Mouse (Mus musculus) forebrain, embryonic 10.5 days (tissue): Measurements from ENCODE around the gene Taf5. TPM values are rescaled to one million over a fixed set of nuclear protein-coding genes. Genes with fewer than 3 reads are reported as not detected.

ENCODE experiments used
- DNase-seq: peaks from one replicate; pipeline ENCODE4 v3.0.0-alpha.2; 2017; ENCODE audit warnings: low spot score; ENCODE audit errors: extremely low spot score
- H3K27ac ChIP-seq: fragments of 300-500 bp; sonication (generic); 2 replicates; pipeline ENCODE4 v1.5.1; 2016; ENCODE audit warnings: mild to moderate bottlenecking
- H3K27me3 ChIP-seq: fragments of 300-500 bp; sonication (generic); 2 replicates; pipeline ENCODE4 v1.6.1; 2016; ENCODE audit warnings: mild to moderate bottlenecking; ENCODE audit not compliant: poor library complexity, severe bottlenecking
- H3K36me3 ChIP-seq: fragments of 300-500 bp; sonication (generic); replicated peaks from 2 replicates; pipeline ENCODE4 v1.6.1; 2016; ENCODE audit warnings: mild to moderate bottlenecking, moderate library complexity
- H3K4me1 ChIP-seq: fragments of 300-500 bp; sonication (generic); 2 replicates; pipeline ENCODE4 v1.6.1; 2016
- H3K4me3 ChIP-seq: fragments of 300-500 bp; sonication (generic); 2 replicates; pipeline ENCODE4 v1.5.1; 2016; ENCODE audit warnings: mild to moderate bottlenecking, moderate library complexity
- H3K9me3 ChIP-seq: fragments of 300-500 bp; sonication (generic); 2 replicates; pipeline ENCODE4 v1.6.1; 2016; ENCODE audit warnings: mild to moderate bottlenecking, moderate library complexity
- WGBS: fragments of 180-500 bp; shearing (Covaris S2); methylation state at CpG from one replicate; pipeline ENCODE4 v1.1.7; 2016; 5-methylcytosine and 5-hydroxymethylcytosine counted together
- polyA plus RNA-seq: library from polyadenylated mRNA; unstranded; fragments of >200 nt; fragmentation: Nextera tagmentation; extraction: Ambion mirVana; gene quantifications from 2 replicates; pipeline ENCODE4 v1.2.1, GENCODE M21; 2016

The Taf5 gene
- polyA plus RNA-seq, 1 experiment from 2014 or later: 7.4 TPM

DNA sequence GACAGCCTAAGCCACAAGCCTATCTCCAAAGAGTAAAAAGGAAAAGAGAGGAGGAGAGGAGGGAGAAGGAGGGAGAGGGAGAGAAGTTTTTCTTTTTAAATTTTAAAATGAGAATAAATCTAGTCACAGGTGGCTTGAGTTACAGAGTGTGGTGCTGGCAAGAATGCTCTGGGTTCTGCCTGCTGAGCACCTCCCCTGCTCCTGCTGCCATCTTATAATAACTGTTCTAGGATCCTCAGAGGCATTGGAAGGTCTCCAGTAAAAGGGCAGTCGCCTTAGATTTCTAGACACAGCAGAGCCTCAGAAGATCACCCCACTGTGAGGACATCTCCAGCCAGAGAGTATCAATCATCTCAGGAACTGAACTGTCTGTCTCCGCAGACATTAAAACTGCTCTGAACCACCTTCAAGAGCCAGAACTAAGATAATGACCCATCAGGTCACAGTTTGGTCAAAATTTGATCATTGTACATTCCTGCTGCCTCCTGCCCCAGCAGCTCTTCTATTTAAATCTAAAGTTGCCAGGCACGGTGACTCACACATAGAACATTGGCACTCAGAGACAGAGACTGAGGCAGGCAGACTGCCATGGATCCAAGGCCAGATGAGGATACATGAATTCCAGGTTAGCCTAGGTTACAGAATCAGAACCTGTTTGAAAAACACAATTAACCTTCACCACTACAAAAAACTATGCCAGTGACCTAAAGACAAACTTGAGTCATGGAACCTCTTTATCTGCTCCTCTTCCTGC is 26.6 kb upstream of the Taf5 start:
- no peak overlapping the region for H3K4me3 ChIP-seq
- H3K27me3 ChIP-seq: no peaks in the 10 kb centered on the region
- H3K9me3 ChIP-seq: no peaks in the 10 kb centered on the region
- H3K27ac ChIP-seq: no peak overlapping the region
- H3K4me1 ChIP-seq: no peaks in the 10 kb centered on the region
- peaks cover 99% of the 10 kb centered on the region for H3K36me3 ChIP-seq
- 95% methylated on average over 3 of the region's 3 CpGs for WGBS
- no peak for DNase-seq

DNA sequence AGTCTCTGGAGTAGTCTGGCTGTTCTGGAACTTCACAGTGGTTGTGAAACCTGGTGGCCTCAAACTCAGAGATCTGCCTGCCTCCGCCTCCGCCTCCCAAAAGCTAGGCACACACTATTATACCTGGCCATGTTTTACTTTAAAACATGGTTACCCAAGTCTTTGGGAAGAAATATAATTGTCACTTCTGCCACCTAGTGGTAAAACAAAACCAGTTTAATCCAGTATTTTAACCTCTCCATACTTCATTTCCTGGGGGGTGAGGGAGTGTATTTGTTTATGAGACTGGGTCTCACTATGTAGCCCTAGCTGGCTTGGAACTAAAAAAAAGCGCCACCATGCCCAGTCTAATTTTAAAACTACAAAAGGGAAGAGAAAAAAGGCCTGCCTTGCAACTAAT is 23.9 kb upstream of the Taf5 start:
- Histone ChIP-seq H3K9me3 (no peaks in the 10 kb centered on the region), H3K27me3 (no peaks in the 10 kb centered on the region), H3K4me1 (0 out of 2 replicates have a peak, but pooled peaks cover 4% of the 10 kb centered on the region), H3K27ac (no peak overlapping the region), H3K36me3 (peaks cover 98% of the 10 kb centered on the region), H3K4me3 (no peak overlapping the region)
- WGBS: 88% methylated on average over 3 of the region's 3 CpGs
- no peak for DNase-seq

DNA sequence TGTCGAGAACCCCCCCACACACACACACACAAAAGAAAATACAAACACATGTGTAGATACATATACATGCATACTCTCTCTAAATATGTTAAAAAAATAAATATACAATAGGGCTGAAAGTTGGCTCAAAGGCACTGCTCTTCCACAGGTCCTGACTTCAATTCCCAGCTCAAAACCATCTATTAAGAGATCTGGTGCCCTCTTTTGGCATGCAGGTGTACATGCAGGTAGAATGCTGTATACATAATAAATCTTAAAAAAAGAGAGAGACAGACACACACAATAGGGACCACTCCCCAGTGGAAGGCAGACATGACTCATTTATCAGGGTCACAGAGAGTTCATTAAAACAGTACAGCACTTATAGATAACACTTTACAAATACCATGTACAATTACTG is 21.2 kb upstream of the Taf5 start:
- WGBS: 100% methylated on average over 1 of the region's 1 CpGs
- DNase-seq: no peak
- Histone ChIP-seq H3K36me3 (peaks cover 70% of the 10 kb centered on the region), H3K4me1 (peaks cover 27% of the 10 kb centered on the region), H3K9me3 (no peaks in the 10 kb centered on the region), H3K4me3 (no peak overlapping the region), H3K27ac (no peak overlapping the region), H3K27me3 (no peaks in the 10 kb centered on the region)

DNA sequence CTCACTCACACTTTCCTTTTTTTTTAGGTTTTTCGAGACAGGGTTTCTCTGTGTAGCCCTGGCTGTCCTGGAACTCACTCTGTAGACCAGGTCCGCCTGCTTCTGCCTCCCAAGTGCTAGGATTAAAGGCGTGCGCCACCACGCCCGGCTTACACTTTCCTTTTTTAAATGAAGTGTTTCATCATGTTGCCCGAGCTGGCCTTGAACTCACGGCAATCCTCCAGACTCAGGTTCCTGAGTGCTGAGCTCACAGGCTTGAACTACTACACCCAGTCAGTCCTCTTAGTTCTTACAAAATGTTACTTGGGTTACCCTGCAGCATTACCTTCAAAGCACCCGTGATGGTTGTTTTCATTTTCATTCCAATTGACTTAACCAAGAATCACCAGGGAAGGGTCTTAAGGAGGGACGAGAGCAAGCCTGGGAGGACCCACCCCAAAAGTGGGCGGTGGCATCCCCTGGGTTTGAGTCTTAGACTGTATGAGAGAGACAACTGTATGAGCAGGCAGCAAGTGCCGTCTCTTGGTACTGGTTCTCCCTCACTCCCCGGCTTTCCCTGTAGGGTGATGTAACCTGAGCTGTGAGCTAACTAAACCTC is 20.2 kb upstream of the Taf5 start:
- peaks cover 61% of the 10 kb centered on the region for H3K36me3 ChIP-seq
- DNase-seq: no peak
- 89% methylated on average over 13 of the region's 13 CpGs for WGBS

DNA sequence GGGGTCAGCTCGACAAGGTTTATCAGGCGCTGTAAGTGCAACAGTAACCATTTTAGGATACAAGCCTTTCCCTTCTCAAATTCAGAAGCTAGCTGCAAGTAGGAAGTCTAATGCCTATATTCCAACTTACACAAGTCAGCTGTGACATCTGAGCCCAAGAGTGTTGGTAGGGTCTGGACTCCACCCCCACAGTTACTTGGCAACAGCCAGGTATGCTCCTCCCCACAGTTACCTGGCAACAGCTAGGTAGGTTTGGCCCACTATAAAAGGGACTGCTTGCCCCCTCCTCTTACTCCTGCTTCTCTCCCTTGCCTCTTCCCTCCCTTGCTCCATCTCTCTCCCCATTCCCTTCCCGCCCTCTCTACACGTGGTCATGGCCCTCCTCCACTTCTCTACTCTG is 18.5 kb upstream of the Taf5 start:
- H3K36me3 ChIP-seq: peaks cover 43% of the 10 kb centered on the region
- WGBS: 68% methylated on average over 4 of the region's 4 CpGs
- no peaks in the 10 kb centered on the region for H3K27me3 ChIP-seq
- H3K27ac ChIP-seq: no peak overlapping the region
- peaks cover 27% of the 10 kb centered on the region for H3K4me1 ChIP-seq
- DNase-seq: no peak
- no peaks in the 10 kb centered on the region for H3K9me3 ChIP-seq
- H3K4me3 ChIP-seq: peak overlapping the region; percentile 88

More for the DNA sequence above, 20.2 kb upstream of the Taf5 start:
- Histone ChIP-seq H3K27me3 (no peaks in the 10 kb centered on the region), H3K9me3 (no peaks in the 10 kb centered on the region), H3K27ac (no peak overlapping the region), H3K4me1 (peaks cover 27% of the 10 kb centered on the region), H3K4me3 (no peak overlapping the region)

DNA sequence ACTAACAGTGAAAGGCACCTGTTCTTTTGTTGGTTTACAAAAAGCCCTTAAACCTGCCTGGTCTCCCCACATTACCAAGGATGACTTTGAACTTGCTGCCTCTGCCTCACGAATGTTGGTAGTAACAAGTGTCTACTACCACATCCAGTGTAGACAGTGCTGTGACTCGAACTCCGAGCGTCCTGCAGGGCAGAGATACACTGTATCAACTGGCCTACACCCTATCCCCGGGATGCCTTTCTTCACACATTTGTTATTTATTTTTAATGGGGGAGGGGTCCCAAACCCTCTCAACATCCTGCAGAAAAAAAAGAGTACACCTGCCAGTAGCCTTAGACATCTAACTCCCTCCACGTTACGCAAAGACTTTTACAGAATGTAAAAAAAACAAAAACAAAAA is 17.7 kb upstream of the Taf5 start:
- WGBS: 11% methylated on average over 7 of the region's 7 CpGs
- no peaks in the 10 kb centered on the region for H3K27me3 ChIP-seq
- H3K4me3 ChIP-seq: peak overlapping the region; percentile 88
- peak overlapping the region; percentile 97 for H3K27ac ChIP-seq
- peaks cover 27% of the 10 kb centered on the region for H3K4me1 ChIP-seq
- no peaks in the 10 kb centered on the region for H3K9me3 ChIP-seq
- H3K36me3 ChIP-seq: peaks cover 37% of the 10 kb centered on the region
- DNase-seq: no peak

GRCm38 (mm10) chr19:47050271-47051032 is 17.1 kb upstream of the Taf5 start, which contains the start of gene Pcgf6:
Gene Pcgf6 (minus strand): TSS chr19:47050906.
- H3K4me1 ChIP-seq: peaks cover 27% of the 10 kb centered on the region
- H3K27me3 ChIP-seq: no peaks in the 10 kb centered on the region
- H3K9me3 ChIP-seq: no peaks in the 10 kb centered on the region
- under 1% methylated on average over 75 of the region's 75 CpGs for WGBS
- DNase-seq: peak; percentile 85
- H3K27ac ChIP-seq: peak within 1 kb of the TSS; percentile 97
- H3K4me3 ChIP-seq: peak within 1 kb of the TSS; percentile 88
- peaks cover 30% of the 10 kb centered on the region for H3K36me3 ChIP-seq

- Histone ChIP-seq H3K4me1 (peaks cover 27% of the 10 kb centered on the region), H3K9me3 (no peaks in the 10 kb centered on the region), H3K27ac (no peak overlapping the region), H3K36me3 (peaks cover 6% of the 10 kb centered on the region), H3K4me3 (no peak overlapping the region), H3K27me3 (no peaks in the 10 kb centered on the region)
- WGBS: 86% methylated on average over 4 of the region's 4 CpGs
- DNase-seq: no peak
Observed at GRCm38 (mm10) chr19:47052927-47053326, 14.6 kb upstream of the Taf5 start.

DNA sequence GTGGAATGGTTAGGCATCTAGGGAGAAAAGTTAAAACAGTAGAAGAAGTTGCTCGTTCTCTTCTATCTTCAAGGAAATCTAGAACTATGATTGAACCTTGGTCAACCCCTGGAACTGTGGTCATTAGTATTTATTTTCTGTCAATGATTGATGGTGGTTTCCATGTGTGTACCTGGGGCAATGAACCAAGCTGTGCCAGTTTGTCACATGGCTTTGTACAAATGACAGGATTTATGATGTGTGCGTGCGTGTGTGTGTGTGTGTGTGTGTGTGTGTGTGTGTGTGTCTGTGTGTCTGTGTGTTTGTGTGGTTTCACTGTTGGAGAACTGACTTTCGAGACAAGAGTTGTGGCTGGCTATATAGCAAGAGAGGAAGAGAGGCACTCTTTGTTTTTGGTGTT is 14.1 kb upstream of the Taf5 start:
- H3K4me1 ChIP-seq: peaks cover 23% of the 10 kb centered on the region
- H3K4me3 ChIP-seq: no peak overlapping the region
- no peak for DNase-seq
- no peaks in the 10 kb centered on the region for H3K27me3 ChIP-seq
- H3K9me3 ChIP-seq: no peaks in the 10 kb centered on the region
- WGBS: 88% methylated on average over 4 of the region's 4 CpGs
- no peak overlapping the region for H3K27ac ChIP-seq
- H3K36me3 ChIP-seq: peaks cover under 1% of the 10 kb centered on the region; the same call in 1 of the 2 replicates

- 48% methylated on average over 1 of the region's 1 CpGs for WGBS
- Histone ChIP-seq H3K4me3 (no peak overlapping the region), H3K27me3 (no peaks in the 10 kb centered on the region), H3K36me3 (no peaks in the 10 kb centered on the region), H3K27ac (no peak overlapping the region), H3K9me3 (no peaks in the 10 kb centered on the region), H3K4me1 (no peaks in the 10 kb centered on the region)
- no peak for DNase-seq
Observed at GRCm38 (mm10) chr19:47057684-47058083, 9.9 kb upstream of the Taf5 start.

DNA sequence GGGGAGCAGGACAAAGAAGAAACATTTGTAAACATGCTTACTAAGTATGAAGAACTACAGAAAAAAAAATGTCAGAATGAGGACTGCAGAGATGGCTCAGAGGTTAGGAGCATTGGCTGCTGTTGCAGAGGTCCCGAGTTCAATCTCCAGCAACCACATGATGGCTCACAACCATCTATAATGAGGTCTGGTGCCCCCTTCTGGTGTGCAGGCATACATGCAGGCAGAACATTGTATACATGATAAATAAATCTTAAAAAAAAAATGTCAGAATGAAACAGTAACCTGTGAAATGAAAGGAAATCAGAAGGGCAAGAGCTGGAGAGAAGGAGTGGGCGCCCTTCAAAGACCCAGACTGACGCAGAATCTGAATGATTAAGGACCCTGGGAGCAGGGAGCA is 1.7 kb upstream of the Taf5 start:
- Histone ChIP-seq H3K9me3 (no peaks in the 10 kb centered on the region), H3K4me1 (peaks cover 14% of the 10 kb centered on the region), H3K27me3 (no peaks in the 10 kb centered on the region), H3K36me3 (peaks cover 4% of the 10 kb centered on the region), H3K27ac (no peak overlapping the region), H3K4me3 (no peak overlapping the region)
- DNase-seq: no peak
- WGBS: 97% methylated on average over 3 of the region's 3 CpGs

- Histone ChIP-seq H3K27ac (peak overlapping the region; percentile 95), H3K9me3 (no peaks in the 10 kb centered on the region), H3K27me3 (no peaks in the 10 kb centered on the region), H3K4me1 (peaks cover 14% of the 10 kb centered on the region), H3K4me3 (peak overlapping the region; percentile 99), H3K36me3 (peaks cover 26% of the 10 kb centered on the region)
- peak; percentile 85 for DNase-seq
- WGBS: under 1% methylated on average over 66 of the region's 72 CpGs
Observed at GRCm38 (mm10) chr19:47067924-47068611, 522 bp downstream of the Taf5 start.
